Comparison of ENCODE assay signal across 19 mouse cellular contexts in the genomic region with DNA sequence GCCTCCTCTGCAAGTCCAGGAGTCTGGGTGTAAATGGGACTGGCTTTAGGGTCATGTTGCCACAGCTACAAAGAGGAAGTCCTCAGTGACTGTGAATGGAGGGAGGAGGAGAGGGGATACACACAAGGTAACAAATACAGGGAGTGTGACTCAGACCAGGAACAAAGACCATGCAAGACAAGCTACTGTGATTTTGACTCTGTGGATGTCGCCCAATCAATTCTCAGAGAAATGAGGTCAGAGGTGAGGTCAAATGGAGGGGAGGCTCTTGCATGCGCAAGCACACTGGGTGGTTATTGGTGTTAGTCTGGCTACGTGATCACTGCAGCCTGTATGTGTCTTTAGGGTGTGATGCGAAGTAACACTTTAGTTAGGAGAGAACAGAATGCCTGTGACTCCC.
"Had no signal": no experiment of that assay in that cellular context is flagged by ENCODE, and none has a peak within 500 bp of the region (broad histone marks: within the 10 kb centered on the region; RNA-seq: fewer than 3 reads in every experiment).

No protein-coding gene starts in this region.

- H3K36me3 ChIP-seq: liver, embryonic 13.5 days; midbrain, embryonic 10.5 days; stomach, embryonic 15.5 days had no signal

- H3K27me3 ChIP-seq: kidney, embryonic 15.5 days; liver, embryonic 13.5 days; megakaryocyte, embryonic 14.5 days; midbrain, embryonic 13.5 days; stomach, embryonic 15.5 days had no signal

- H3K9me3 ChIP-seq: kidney, embryonic 15.5 days; liver, embryonic 13.5 days; megakaryocyte, embryonic 14.5 days; midbrain, embryonic 10.5 days; midbrain, embryonic 13.5 days; stomach, embryonic 15.5 days had no signal

- H3K9ac ChIP-seq: kidney, embryonic 15.5 days; liver, embryonic 13.5 days; midbrain, embryonic 13.5 days; stomach, embryonic 15.5 days had no signal

- ATAC-seq: midbrain, embryonic 13.5 days; midbrain, embryonic 16.5 days had no signal

- H3K27ac ChIP-seq: kidney, embryonic 15.5 days; liver, embryonic 13.5 days; midbrain, embryonic 10.5 days; midbrain, embryonic 13.5 days; stomach, embryonic 15.5 days had no signal

- H3K4me2 ChIP-seq: kidney, embryonic 15.5 days; liver, embryonic 13.5 days; midbrain, embryonic 13.5 days; stomach, embryonic 15.5 days had no signal

- H3K4me1 ChIP-seq: liver, embryonic 13.5 days; megakaryocyte, embryonic 14.5 days; stomach, embryonic 15.5 days had no signal

- DNase-seq: kidney, adult 8-10 months; kidney, postnatal 10 days; kidney, postnatal 36 days; left cerebral cortex, postnatal 4 days; liver, embryonic 13.5 days; lung, adult 2 months; lung, postnatal 14 days; lung, postnatal 4 days; right cerebral cortex, adult 18-20 months; right cerebral cortex, postnatal 25 days; spleen, adult 18-20 months; thymus, postnatal 36 days had no signal

- H3K4me3 ChIP-seq: kidney, embryonic 15.5 days; liver, embryonic 13.5 days; megakaryocyte, embryonic 14.5 days; midbrain, embryonic 10.5 days; midbrain, embryonic 13.5 days; myocyte; stomach, embryonic 15.5 days had no signal
